Comparison of ENCODE assay signal across 11 mouse cellular contexts in the genomic region with DNA sequence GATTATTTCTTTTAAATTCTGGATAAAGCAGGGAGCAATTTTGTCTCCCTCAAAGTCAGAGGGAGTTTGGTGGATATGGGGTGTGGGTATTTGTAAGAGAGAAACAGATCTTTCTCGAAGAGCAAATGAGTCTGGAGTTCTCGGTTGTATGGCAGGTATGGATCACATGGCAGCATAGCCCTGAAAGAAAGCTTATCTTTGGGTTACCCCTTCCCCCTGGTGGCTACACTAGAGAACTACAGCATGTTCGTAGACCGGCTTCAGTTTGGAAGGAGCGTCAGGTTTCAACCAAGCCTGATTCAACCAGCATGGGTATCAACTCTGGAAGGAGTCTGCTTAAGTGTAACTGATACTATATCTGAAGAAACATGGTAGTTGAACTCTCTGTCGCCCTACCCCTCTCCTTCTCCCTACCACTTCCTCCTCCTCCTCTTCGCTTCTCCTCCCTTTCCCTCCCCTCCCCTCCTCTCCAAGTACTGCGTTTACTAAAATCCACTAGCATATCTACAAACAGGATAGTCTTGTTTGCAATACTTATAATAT. TPM values are rescaled to one million over a fixed set of nuclear protein-coding genes. Genes with fewer than 3 reads are reported as not detected.
DNase-seq lines count a peak whose midpoint lies in the region; ATAC-seq and TF ChIP-seq lines count a peak whose summit lies in the region.
"Had no signal": no experiment of that assay in that cellular context is flagged by ENCODE, and none has a peak within 500 bp of the region (broad histone marks: within the 10 kb centered on the region; RNA-seq: fewer than 3 reads in every experiment).

No protein-coding gene starts in this region.

- H3K27me3 ChIP-seq in hindbrain, embryonic 11.5 days (ENCODE audit: control insufficient read depth, insufficient read depth, low read length) = no peaks in the 10 kb centered on the region
- H3K27me3 ChIP-seq in hindbrain, embryonic 13.5 days = no peaks in the 10 kb centered on the region
- H3K27me3 ChIP-seq in E14TG2a.4 (ENCODE audit: insufficient read depth, low read length) = no peaks in the 10 kb centered on the region
- H3K27me3 ChIP-seq in liver, embryonic 15.5 days = no peaks in the 10 kb centered on the region
- no peaks in the 10 kb centered on the region for H3K27me3 ChIP-seq in thymus, adult 2 months (ENCODE audit: control insufficient read depth, insufficient read depth, low read length)
- H3K27me3 ChIP-seq: embryonic facial prominence, embryonic 13.5 days had no signal

- H3K4me3 ChIP-seq in hindbrain, embryonic 11.5 days (ENCODE audit: low read depth, low read length) = no peak overlapping the region
- no peak overlapping the region for H3K4me3 ChIP-seq in hindbrain, embryonic 13.5 days
- no peak overlapping the region for H3K4me3 ChIP-seq in E14TG2a.4 (replicated peaks; ENCODE audit: low read length)
- peak overlapping the region; percentile 21; the same call in 1 of the 2 replicates for H3K4me3 ChIP-seq in liver, embryonic 15.5 days (replicated peaks)
- H3K4me3 ChIP-seq in thymus, adult 2 months (ENCODE audit: control insufficient read depth, insufficient read depth, low read length) = no peak overlapping the region
- H3K4me3 ChIP-seq: embryonic facial prominence, embryonic 13.5 days; heart, embryonic 13.5 days had no signal

- no peaks in the 10 kb centered on the region for H3K36me3 ChIP-seq in hindbrain, embryonic 11.5 days (ENCODE audit: control insufficient read depth, insufficient read depth, low read length)
- H3K36me3 ChIP-seq in hindbrain, embryonic 13.5 days = no peaks in the 10 kb centered on the region
- H3K36me3 ChIP-seq in E14TG2a.4 (ENCODE audit: insufficient read depth, low read length) = no peaks in the 10 kb centered on the region
- H3K36me3 ChIP-seq in liver, embryonic 15.5 days (replicated peaks) = no peaks in the 10 kb centered on the region
- no peaks in the 10 kb centered on the region for H3K36me3 ChIP-seq in thymus, adult 2 months (ENCODE audit: control insufficient read depth, insufficient read depth, low read length)
- H3K36me3 ChIP-seq: embryonic facial prominence, embryonic 13.5 days; heart, embryonic 13.5 days had no signal

- H3K9me3 ChIP-seq in hindbrain, embryonic 11.5 days (ENCODE audit: control insufficient read depth, low read length) = no peaks in the 10 kb centered on the region
- H3K9me3 ChIP-seq in hindbrain, embryonic 13.5 days = no peaks in the 10 kb centered on the region
- H3K9me3 ChIP-seq in E14TG2a.4 (ENCODE audit: low read length) = no peaks in the 10 kb centered on the region
- H3K9me3 ChIP-seq in liver, embryonic 15.5 days (replicated peaks) = no peaks in the 10 kb centered on the region
- H3K9me3 ChIP-seq: embryonic facial prominence, embryonic 13.5 days; heart, embryonic 13.5 days had no signal

- H3K4me1 ChIP-seq in hindbrain, embryonic 11.5 days (replicated peaks; ENCODE audit: control insufficient read depth, insufficient read depth, low read length) = no peaks in the 10 kb centered on the region
- H3K4me1 ChIP-seq in hindbrain, embryonic 13.5 days (replicated peaks) = no peaks in the 10 kb centered on the region
- no peaks in the 10 kb centered on the region for H3K4me1 ChIP-seq in E14TG2a.4 (replicated peaks; ENCODE audit: low read depth, low read length)
- H3K4me1 ChIP-seq in liver, embryonic 15.5 days (replicated peaks) = peaks cover 72% of the 10 kb centered on the region
- no peaks in the 10 kb centered on the region for H3K4me1 ChIP-seq in thymus, adult 2 months (replicated peaks; ENCODE audit: control insufficient read depth, insufficient read depth, low read length)
- H3K4me1 ChIP-seq: embryonic facial prominence, embryonic 13.5 days had no signal

- TF ChIP-seq CTCF in E14TG2a.4 (conservative IDR thresholded peaks at IDR 0.05; ENCODE audit: low read length) = 0 out of 2 replicates have a peak, but pooled peaks have one; percentile 7
- no peak for TF ChIP-seq CTCF in thymus, adult 2 months (IDR thresholded peaks at IDR 0.05; ENCODE audit: borderline replicate concordance, control insufficient read depth, extremely low read depth, insufficient read depth, low read length, poor library complexity)

- no peak overlapping the region for H3K4me2 ChIP-seq in hindbrain, embryonic 11.5 days (replicated peaks; ENCODE audit: low read depth, low read length)
- H3K4me2 ChIP-seq in hindbrain, embryonic 13.5 days = no peak overlapping the region
- H3K4me2 ChIP-seq in liver, embryonic 15.5 days = peak overlapping the region; percentile 53
- H3K4me2 ChIP-seq: embryonic facial prominence, embryonic 13.5 days; heart, embryonic 13.5 days had no signal

- 48% methylated on average over 8 of the region's 8 CpGs for WGBS in hindbrain, embryonic 11.5 days
- 59% methylated on average over 8 of the region's 8 CpGs for whole genome bisulfite sequencing in hindbrain, embryonic 13.5 days
- WGBS in liver, embryonic 15.5 days (ENCODE audit: insufficient replicate concordance) = 21% methylated on average over 8 of the region's 8 CpGs
- 89% methylated on average over 8 of the region's 8 CpGs for WGBS in thymus, adult 2 months

- intact Hi-C loops in gastrocnemius, postnatal 36 days (cut with DNase I) = no loop called here

- TF ChIP-seq POLR2A in thymus, adult 2 months (IDR thresholded peaks at IDR 0.05; ENCODE audit: control insufficient read depth, extremely low read depth, insufficient read depth, low read length, poor library complexity) = no peak

- H3K27ac ChIP-seq in hindbrain, embryonic 11.5 days (ENCODE audit: low read depth, low read length) = no peak overlapping the region
- no peak overlapping the region for H3K27ac ChIP-seq in hindbrain, embryonic 13.5 days
- peak overlapping the region; percentile 88 for H3K27ac ChIP-seq in liver, embryonic 15.5 days (replicated peaks)
- H3K27ac ChIP-seq in thymus, adult 2 months (ENCODE audit: control insufficient read depth, insufficient read depth, low read length) = no peak overlapping the region
- H3K27ac ChIP-seq: embryonic facial prominence, embryonic 13.5 days; heart, embryonic 13.5 days had no signal

- peak; percentile 43; the same call in 1 of the 2 replicates for ATAC-seq in hindbrain, embryonic 11.5 days (ENCODE audit: low FRiP score)
- ATAC-seq in hindbrain, embryonic 13.5 days (ENCODE audit: low FRiP score) = no peak
- peak; percentile 23 for ATAC-seq in liver, embryonic 15.5 days (ENCODE audit: insufficient read depth)

- DNase-seq in hindbrain, embryonic 11.5 days (ENCODE audit: low spot score) = peak; percentile 26
- peak; percentile 66 for DNase-seq in embryo, embryonic 10 days (ENCODE audit: low spot score)
- no peak for DNase-seq in thymus, adult 2 months
- DNase-seq in urinary bladder, postnatal 4 days (ENCODE audit: low spot score in 2 of 2) = no peak
- DNase-seq in gastrocnemius, postnatal 36 days = no peak

- H3K9ac ChIP-seq in hindbrain, embryonic 11.5 days (ENCODE audit: low read depth, low read length) = no peak overlapping the region
- H3K9ac ChIP-seq in hindbrain, embryonic 13.5 days = no peak overlapping the region
- peak overlapping the region; percentile 53 for H3K9ac ChIP-seq in liver, embryonic 15.5 days
- H3K9ac ChIP-seq: embryonic facial prominence, embryonic 13.5 days; heart, embryonic 13.5 days had no signal

RNA-seq across cellular contexts. Expression of a gene that starts 9.8 kb away (rescaled TPM):
- polyA plus RNA-seq in hindbrain, embryonic 11.5 days (2014; fragmentation: Nextera tagmentation; extraction: Ambion mirVana) = not detected in 2 replicates
- not detected in 2 replicates for polyA plus RNA-seq in hindbrain, embryonic 13.5 days (2015; fragmentation: Nextera tagmentation; extraction: Ambion mirVana)
- polyA plus RNA-seq in liver, embryonic 15.5 days (2015; fragmentation: Nextera tagmentation; extraction: Ambion mirVana) = not detected in 2 replicates
- polyA plus RNA-seq in thymus, adult 2 months (2012; rRNA removed) = not detected in 2 replicates
- not detected for total RNA-seq in gastrocnemius, postnatal 36 days (2021)
- polyA plus RNA-seq: embryonic facial prominence, embryonic 13.5 days; heart, embryonic 13.5 days; neural tube, embryonic 14.5 days had no signal

RNA-seq across cellular contexts. Expression of a gene that starts 15.6 kb away (rescaled TPM):
- polyA plus RNA-seq in hindbrain, embryonic 11.5 days (2014; fragmentation: Nextera tagmentation; extraction: Ambion mirVana) = not detected in 2 replicates
- not detected in 2 replicates for polyA plus RNA-seq in hindbrain, embryonic 13.5 days (2015; fragmentation: Nextera tagmentation; extraction: Ambion mirVana)
- 0.20 and 0.48 TPM in 2 replicates for polyA plus RNA-seq in liver, embryonic 15.5 days (2015; fragmentation: Nextera tagmentation; extraction: Ambion mirVana)
- polyA plus RNA-seq in thymus, adult 2 months (2012; rRNA removed) = not detected in 2 replicates
- not detected for total RNA-seq in gastrocnemius, postnatal 36 days (2021)
- polyA plus RNA-seq: embryonic facial prominence, embryonic 13.5 days; heart, embryonic 13.5 days; neural tube, embryonic 14.5 days had no signal

RNA-seq across cellular contexts. Expression of a gene that starts 18.8 kb away (rescaled TPM):
- polyA plus RNA-seq in hindbrain, embryonic 11.5 days (2014; fragmentation: Nextera tagmentation; extraction: Ambion mirVana) = not detected in 2 replicates
- not detected in 2 replicates for polyA plus RNA-seq in hindbrain, embryonic 13.5 days (2015; fragmentation: Nextera tagmentation; extraction: Ambion mirVana)
- not detected in 2 replicates for polyA plus RNA-seq in liver, embryonic 15.5 days (2015; fragmentation: Nextera tagmentation; extraction: Ambion mirVana)
- not detected in 2 replicates for polyA plus RNA-seq in thymus, adult 2 months (2012; rRNA removed)
- total RNA-seq in gastrocnemius, postnatal 36 days (2021) = not detected
- polyA plus RNA-seq: embryonic facial prominence, embryonic 13.5 days; heart, embryonic 13.5 days; neural tube, embryonic 14.5 days had no signal

RNA-seq across cellular contexts. Expression of a gene that starts 21.1 kb away (rescaled TPM):
- 0.13 TPM in 1 of 2 replicates, not detected in the other for polyA plus RNA-seq in hindbrain, embryonic 11.5 days (2014; fragmentation: Nextera tagmentation; extraction: Ambion mirVana)
- not detected in 2 replicates for polyA plus RNA-seq in hindbrain, embryonic 13.5 days (2015; fragmentation: Nextera tagmentation; extraction: Ambion mirVana)
- polyA plus RNA-seq in liver, embryonic 15.5 days (2015; fragmentation: Nextera tagmentation; extraction: Ambion mirVana) = 0.16 and 0.23 TPM in 2 replicates
- 0.07 TPM in 1 of 2 replicates, not detected in the other for polyA plus RNA-seq in thymus, adult 2 months (2012; rRNA removed)
- total RNA-seq in gastrocnemius, postnatal 36 days (2021) = not detected
- polyA plus RNA-seq: embryonic facial prominence, embryonic 13.5 days; heart, embryonic 13.5 days; neural tube, embryonic 14.5 days had no signal

RNA-seq across cellular contexts. Expression of a gene that starts 27.0 kb away (rescaled TPM):
- polyA plus RNA-seq in hindbrain, embryonic 11.5 days (2014; fragmentation: Nextera tagmentation; extraction: Ambion mirVana) = not detected in 2 replicates
- polyA plus RNA-seq in hindbrain, embryonic 13.5 days (2015; fragmentation: Nextera tagmentation; extraction: Ambion mirVana) = not detected in 2 replicates
- 0.13 TPM in 1 of 2 replicates, not detected in the other for polyA plus RNA-seq in liver, embryonic 15.5 days (2015; fragmentation: Nextera tagmentation; extraction: Ambion mirVana)
- not detected in 2 replicates for polyA plus RNA-seq in thymus, adult 2 months (2012; rRNA removed)
- not detected for total RNA-seq in gastrocnemius, postnatal 36 days (2021)
- polyA plus RNA-seq: embryonic facial prominence, embryonic 13.5 days; heart, embryonic 13.5 days; neural tube, embryonic 14.5 days had no signal

Comparison
In these comparisons a context has a peak if more than half of its experiments do, and no peak if none do; other contexts are left out.
1. DNase-seq: peak in hindbrain, embryonic 11.5 days (single experiment) and embryo, embryonic 10 days (single experiment); none in thymus, adult 2 months (single experiment), urinary bladder, postnatal 4 days (0 of 2) and gastrocnemius, postnatal 36 days (0 of 2).